Mouse (Mus musculus): ENCODE data around the gene Nox1. TPM values are rescaled to one million over a fixed set of nuclear protein-coding genes. Genes with fewer than 3 reads are reported as not detected.

The Nox1 gene
- total and polyA plus RNA-seq, 3 experiments, result 0.27 to 0.60 TPM; not detected in 1

DNA sequence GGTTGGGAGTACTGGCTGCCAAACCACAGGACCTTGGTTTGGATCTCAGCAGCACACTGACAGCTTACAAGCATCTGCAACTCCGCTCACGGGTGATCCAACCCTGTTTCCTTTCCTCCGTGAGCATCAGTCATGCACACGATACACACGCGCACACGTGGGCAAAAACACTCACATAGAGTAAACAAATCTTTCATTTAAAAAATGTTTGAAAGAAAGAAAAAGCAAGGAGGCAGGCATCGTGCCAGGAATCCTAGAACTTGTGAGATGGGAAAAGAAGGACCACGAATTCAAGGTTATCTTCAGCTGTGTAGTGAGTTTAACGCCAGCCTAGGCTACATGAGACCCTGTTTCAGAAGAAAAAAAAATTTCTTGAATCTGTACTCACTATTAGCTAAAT, 24.2 kb upstream of the Nox1 start:
- Histone ChIP-seq H3K27ac (ENCODE audit: control insufficient read depth, low read depth, low read length) (no peak overlapping the region), H3K36me3 (ENCODE audit: control insufficient read depth in 1 of 2, insufficient read depth in 2 of 2, low read length in 2 of 2) (peaks cover 0 to 25% of the 10 kb centered on the region in 2 experiments; a peak in 2 of 4 replicates), H3K9ac (ENCODE audit: control insufficient read depth, low read depth, low read length, poor library complexity, severe bottlenecking) (no peak overlapping the region), H3K9me3 (replicated peaks; ENCODE audit: insufficient read depth, low read length) (no peaks in the 10 kb centered on the region), H3K4me1 (ENCODE audit: control insufficient read depth in 1 of 2, insufficient read depth in 2 of 2, low read length in 2 of 2) (no peaks in the 10 kb centered on the region), H3K79me2 (ENCODE audit: control insufficient read depth, insufficient read depth, low read length, poor library complexity) (no peaks in the 10 kb centered on the region), H3K27me3 (ENCODE audit: control insufficient read depth in 1 of 2, insufficient read depth in 2 of 2, low read length in 2 of 2) (no peaks in the 10 kb centered on the region), H3K4me3 (ENCODE audit: control insufficient read depth in 1 of 2, insufficient read depth in 1 of 2, low read depth in 2 of 2, low read length in 2 of 2) (no peak overlapping the region)
- DNase-seq (ENCODE audit: low read depth, low spot score), result no peak
- TF ChIP-seq ETS1 (IDR thresholded peaks at IDR 0.05; ENCODE audit: low read depth, low read length) (no peak), MYB (IDR thresholded peaks at IDR 0.05; ENCODE audit: low read depth, low read length) (no peak), CHD2 (IDR thresholded peaks at IDR 0.05; ENCODE audit: low read length) (no peak), ZKSCAN1 (IDR thresholded peaks at IDR 0.05; ENCODE audit: low read depth, low read length) (no peak), SMC3 (IDR thresholded peaks at IDR 0.05; ENCODE audit: low read depth, low read length) (no peak), USF1 (IDR thresholded peaks at IDR 0.05; ENCODE audit: low read depth, low read length) (no peak), JUND (IDR thresholded peaks at IDR 0.05; ENCODE audit: low read depth, low read length) (no peak)

- Histone ChIP-seq H3K79me2 (ENCODE audit: control insufficient read depth, insufficient read depth, low read length, poor library complexity) (no peaks in the 10 kb centered on the region), H3K4me3 (ENCODE audit: control insufficient read depth in 1 of 2, insufficient read depth in 1 of 2, low read depth in 2 of 2, low read length in 2 of 2) (no peak overlapping the region), H3K4me1 (ENCODE audit: control insufficient read depth in 1 of 2, insufficient read depth in 2 of 2, low read length in 2 of 2) (no peaks in the 10 kb centered on the region), H3K9me3 (replicated peaks; ENCODE audit: insufficient read depth, low read length) (no peaks in the 10 kb centered on the region), H3K9ac (ENCODE audit: control insufficient read depth, low read depth, low read length, poor library complexity, severe bottlenecking) (no peak overlapping the region), H3K27ac (ENCODE audit: control insufficient read depth, low read depth, low read length) (no peak overlapping the region), H3K27me3 (ENCODE audit: control insufficient read depth in 1 of 2, insufficient read depth in 2 of 2, low read length in 2 of 2) (no peaks in the 10 kb centered on the region), H3K36me3 (ENCODE audit: control insufficient read depth in 1 of 2, insufficient read depth in 2 of 2, low read length in 2 of 2) (peaks cover 0 to 20% of the 10 kb centered on the region in 2 experiments; a peak in 2 of 4 replicates)
- TF ChIP-seq KAT2A (conservative IDR thresholded peaks at IDR 0.05; ENCODE audit: low read depth, low read length) (no peak), TCF12 (IDR thresholded peaks at IDR 0.05; ENCODE audit: low read depth, low read length) (no peak), JUND (IDR thresholded peaks at IDR 0.05; ENCODE audit: low read depth, low read length) (no peak), ETS1 (IDR thresholded peaks at IDR 0.05; ENCODE audit: low read depth, low read length) (no peak), TAL1 (IDR thresholded peaks at IDR 0.05; ENCODE audit: low read length) (no peak), CHD2 (IDR thresholded peaks at IDR 0.05; ENCODE audit: low read length) (no peak), EP300 (IDR thresholded peaks at IDR 0.05; ENCODE audit: low read depth in 1 of 2, low read length in 2 of 2) (no peak), ELF1 (IDR thresholded peaks at IDR 0.05; ENCODE audit: low read depth, low read length) (no peak)
- no peak for DNase-seq (ENCODE audit: low read depth, low spot score)
These were observed 16.5 kb upstream of the Nox1 start for GRCm38 (mm10) chrX:134238266-134238665.

GRCm38 (mm10) chrX:134233048-134233447, 11.3 kb upstream of the Nox1 start:
- Histone ChIP-seq H3K79me2 (ENCODE audit: control insufficient read depth, insufficient read depth, low read length, poor library complexity) (no peaks in the 10 kb centered on the region), H3K9me3 (replicated peaks; ENCODE audit: insufficient read depth, low read length) (no peaks in the 10 kb centered on the region), H3K27me3 (ENCODE audit: control insufficient read depth in 1 of 2, insufficient read depth in 2 of 2, low read length in 2 of 2) (no peaks in the 10 kb centered on the region), H3K27ac (ENCODE audit: control insufficient read depth, low read depth, low read length) (no peak overlapping the region), H3K9ac (ENCODE audit: control insufficient read depth, low read depth, low read length, poor library complexity, severe bottlenecking) (no peak overlapping the region), H3K4me1 (ENCODE audit: control insufficient read depth in 1 of 2, insufficient read depth in 2 of 2, low read length in 2 of 2) (no peaks in the 10 kb centered on the region; a peak in 1 of 4 replicates), H3K4me3 (ENCODE audit: control insufficient read depth in 1 of 2, insufficient read depth in 1 of 2, low read depth in 2 of 2, low read length in 2 of 2) (no peak overlapping the region), H3K36me3 (ENCODE audit: control insufficient read depth in 1 of 2, insufficient read depth in 2 of 2, low read length in 2 of 2) (peaks cover 0 to 14% of the 10 kb centered on the region in 2 experiments; a peak in 2 of 4 replicates)
- peak; percentile 29 for DNase-seq (ENCODE audit: low read depth, low spot score)
- TF ChIP-seq CTCF (IDR thresholded peaks at IDR 0.05 in 2 of 3, conservative IDR thresholded peaks at IDR 0.05 in 1 of 3; ENCODE audit: control insufficient read depth in 1 of 3, insufficient read depth in 1 of 3, low read depth in 2 of 3, low read length in 3 of 3, poor library complexity in 1 of 3, severe bottlenecking in 1 of 3), result no peak
